Comparison of ENCODE assay signal across 23 mouse cellular contexts in genomic region chr14:22442719-22443118, GRCm38 (mm10).
DNase-seq lines count a peak whose midpoint lies in the region; ATAC-seq lines count a peak whose summit lies in the region.
"Had no signal": no experiment of that assay in that cellular context is flagged by ENCODE, and none has a peak within 500 bp of the region (broad histone marks: within the 10 kb centered on the region; RNA-seq: fewer than 3 reads in every experiment).

No protein-coding gene starts in this region.

- no peak for ATAC-seq in forebrain, embryonic 14.5 days
- ATAC-seq in forebrain, embryonic 12.5 days (ENCODE audit: low FRiP score), result no peak
- ATAC-seq: CD4-positive, CD25-positive, alpha-beta regulatory T cell, adult 4 months; forebrain, embryonic 15.5 days; forebrain, postnatal 0 days had no signal

- H3K4me1 ChIP-seq in forebrain, embryonic 14.5 days (ENCODE audit: control insufficient read depth, insufficient read depth, low read length), result peaks cover 16% of the 10 kb centered on the region
- H3K4me1 ChIP-seq in forebrain, embryonic 12.5 days, result peaks cover 26% of the 10 kb centered on the region

- H3K9me3 ChIP-seq in forebrain, embryonic 14.5 days (replicated peaks; ENCODE audit: control insufficient read depth, low read length), result no peaks in the 10 kb centered on the region
- H3K9me3 ChIP-seq in forebrain, embryonic 12.5 days, result no peaks in the 10 kb centered on the region
- H3K9me3 ChIP-seq: embryonic facial prominence, embryonic 10.5 days; embryonic facial prominence, embryonic 12.5 days; forebrain, embryonic 15.5 days had no signal

- peak; percentile 55 for DNase-seq in forebrain, embryonic 14.5 days (ENCODE audit: low spot score)
- peak; percentile 68 for DNase-seq in Muller cell, postnatal 12 days (ENCODE audit: inconsistent ontology term)
- peak; percentile 32 for DNase-seq in retina, embryonic 14.5 days (ENCODE audit: low spot score)
- no peak for DNase-seq in c-Kit-positive CD71-positive TER-119-positive erythroid progenitor cells, embryonic 14.5 days (ENCODE audit: low spot score)
- DNase-seq in urinary bladder, postnatal 25 days (ENCODE audit: low spot score), result no peak
- DNase-seq: adrenal gland, adult 2 months; adrenal gland, postnatal 10 days; adrenal gland, postnatal 25 days; B cell, adult 2 months; cerebellum, adult 11 months; cerebellum, adult 18-20 months; cerebellum, adult 8-10 months; cerebellum, adult 9-11 months; cerebellum, postnatal 14 days; cerebellum, postnatal 36 days; forebrain, postnatal 0 days had no signal

- H3K4me2 ChIP-seq in forebrain, embryonic 14.5 days (ENCODE audit: low read length), result no peak overlapping the region
- no peak overlapping the region for H3K4me2 ChIP-seq in forebrain, embryonic 12.5 days
- H3K4me2 ChIP-seq: embryonic facial prominence, embryonic 12.5 days; forebrain, embryonic 15.5 days had no signal

- no peak overlapping the region for H3K9ac ChIP-seq in forebrain, embryonic 14.5 days (ENCODE audit: low read length)
- H3K9ac ChIP-seq in forebrain, embryonic 12.5 days, result no peak overlapping the region
- H3K9ac ChIP-seq: embryonic facial prominence, embryonic 12.5 days; forebrain, embryonic 15.5 days; forebrain, postnatal 0 days had no signal

- no peak overlapping the region for H3K4me3 ChIP-seq in forebrain, embryonic 14.5 days (ENCODE audit: low read depth, low read length)
- H3K4me3 ChIP-seq in forebrain, embryonic 12.5 days (replicated peaks), result no peak overlapping the region
- H3K4me3 ChIP-seq: embryonic facial prominence, embryonic 10.5 days; embryonic facial prominence, embryonic 12.5 days; forebrain, embryonic 15.5 days had no signal

- peaks cover 11% of the 10 kb centered on the region for H3K27me3 ChIP-seq in forebrain, embryonic 14.5 days (replicated peaks; ENCODE audit: control insufficient read depth, insufficient read depth, low read length)
- H3K27me3 ChIP-seq in forebrain, embryonic 12.5 days, result peaks cover 69% of the 10 kb centered on the region
- H3K27me3 ChIP-seq: CH12.LX had no signal

- H3K36me3 ChIP-seq in forebrain, embryonic 14.5 days (ENCODE audit: control insufficient read depth, insufficient read depth, low read length), result no peaks in the 10 kb centered on the region
- H3K36me3 ChIP-seq in forebrain, embryonic 12.5 days (replicated peaks), result no peaks in the 10 kb centered on the region
- H3K36me3 ChIP-seq: embryonic facial prominence, embryonic 10.5 days; embryonic facial prominence, embryonic 12.5 days; forebrain, embryonic 15.5 days; G1E had no signal

- 23% methylated on average over 5 of the region's 5 CpGs for WGBS in forebrain, embryonic 14.5 days
- WGBS in forebrain, embryonic 12.5 days, result 45% methylated on average over 5 of the region's 5 CpGs

- no peak overlapping the region for H3K27ac ChIP-seq in forebrain, embryonic 14.5 days (ENCODE audit: low read depth, low read length)
- no peak overlapping the region for H3K27ac ChIP-seq in forebrain, embryonic 12.5 days
- H3K27ac ChIP-seq: embryonic facial prominence, embryonic 10.5 days; embryonic facial prominence, embryonic 12.5 days had no signal

Comparison
In these comparisons a context has a peak if more than half of its experiments do, and no peak if none do; other contexts are left out.
1. DNase-seq: peak in forebrain, embryonic 14.5 days (single experiment), Muller cell, postnatal 12 days (single experiment) and retina, embryonic 14.5 days (single experiment); none in c-Kit-positive CD71-positive TER-119-positive erythroid progenitor cells, embryonic 14.5 days (single experiment) and urinary bladder, postnatal 25 days (single experiment).